Mouse (Mus musculus) liver, embryonic 16.5 days (tissue): ENCODE results near the gene Tmco4. TPM values are rescaled to one million over a fixed set of nuclear protein-coding genes. Genes with fewer than 3 reads are reported as not detected.
A peak's percentile ranks its signal among the peaks of the same experiment; 100 is the strongest.

Experiments
- ATAC-seq: fragments of 200-750 bp; cut with Nextera tagmentation; 2 replicates; pipeline ENCODE4 v1.8.0; 2017; ENCODE audit warnings: low read depth, mild to moderate bottlenecking, moderate number of reproducible peaks, moderate library complexity
- H3K27ac ChIP-seq: fragments of 300-500 bp; sonication (generic); 2 replicates; pipeline ENCODE4 v1.5.1; 2014; ENCODE audit warnings: mild to moderate bottlenecking, low read length
- H3K27me3 ChIP-seq: fragments of 300-500 bp; sonication (generic); 2 replicates; pipeline ENCODE4 v1.6.1; 2014; ENCODE audit warnings: low read depth, low read length, mixed read lengths; ENCODE audit not compliant: control insufficient read depth, insufficient read depth
- H3K36me3 ChIP-seq: fragments of 300-500 bp; sonication (generic); 2 replicates; pipeline ENCODE4 v1.6.1; 2014; ENCODE audit warnings: mild to moderate bottlenecking; ENCODE audit not compliant: control insufficient read depth, insufficient read depth
- H3K4me1 ChIP-seq: fragments of 300-500 bp; sonication (generic); 2 replicates; pipeline ENCODE4 v1.6.1; 2014; ENCODE audit warnings: low read depth, low read length, mixed read lengths; ENCODE audit not compliant: control insufficient read depth
- H3K4me2 ChIP-seq: fragments of 300-500 bp; sonication (generic); 2 replicates; pipeline ENCODE4 v1.6.1; 2014; ENCODE audit warnings: low read depth, low read length, mixed read lengths
- H3K4me3 ChIP-seq: fragments of 300-500 bp; sonication (generic); 2 replicates; pipeline ENCODE4 v1.5.1; 2014; ENCODE audit warnings: low read depth, mild to moderate bottlenecking, low read length
- H3K9ac ChIP-seq: fragments of 300-500 bp; sonication (generic); 2 replicates; pipeline ENCODE4 v1.6.1; 2014; ENCODE audit warnings: low read depth, low read length
- H3K9me3 ChIP-seq: fragments of 300-500 bp; sonication (generic); replicated peaks from 2 replicates; pipeline ENCODE4 v1.6.1; 2016; ENCODE audit warnings: low read length; ENCODE audit not compliant: control insufficient read depth
- WGBS: fragments of 180-500 bp; shearing (Covaris S2); extraction: QIAGEN DNeasy Blood & Tissue Kit; methylation state at CpG from one replicate; pipeline ENCODE4 v1.1.7; 2014; ENCODE audit not compliant: insufficient replicate concordance; 5-methylcytosine and 5-hydroxymethylcytosine counted together
- polyA plus RNA-seq: library from polyadenylated mRNA; unstranded; fragments of >200 nt; fragmentation: Nextera tagmentation; extraction: Ambion mirVana; gene quantifications from 2 replicates; pipeline ENCODE4 v1.2.1, GENCODE M21; 2015

Tmco4 gene
- polyA plus RNA-seq, 1 experiment from 2014 or later = 4.0 TPM

- Histone ChIP-seq H3K36me3 (no peaks in the 10 kb centered on the region), H3K9me3 (no peaks in the 10 kb centered on the region), H3K9ac (no peak overlapping the region), H3K4me1 (no peaks in the 10 kb centered on the region), H3K4me2 (no peak overlapping the region), H3K27me3 (peaks cover 11% of the 10 kb centered on the region), H3K27ac (no peak overlapping the region), H3K4me3 (no peak overlapping the region)
- ATAC-seq = no peak
- 40% methylated on average over 12 of the region's 12 CpGs for WGBS
Observed at GRCm38 (mm10) chr4:139082790-139083564, 110.3 kb downstream of the Tmco4 start.

DNA sequence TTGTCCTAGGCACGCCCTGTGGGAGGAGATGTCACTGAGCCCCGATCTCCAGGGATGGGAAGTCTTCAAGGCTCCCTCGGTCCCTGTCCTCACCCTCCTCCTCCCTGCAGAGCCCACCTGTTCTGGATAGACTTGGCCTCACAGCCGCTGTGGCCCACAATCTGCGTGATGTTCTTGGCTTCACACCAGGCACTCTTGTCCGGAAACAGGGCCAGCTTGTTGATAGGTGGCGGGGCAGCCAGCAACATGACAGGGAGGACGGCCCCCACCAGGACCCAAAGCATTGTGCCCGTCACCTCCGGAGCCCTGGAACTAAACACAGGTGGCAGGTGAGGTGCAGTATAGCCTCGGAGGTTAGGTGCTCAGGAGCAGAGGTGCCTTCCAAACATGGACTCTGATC lies 112.6 kb downstream of the Tmco4 start:
- Histone ChIP-seq H3K9ac (no peak overlapping the region), H3K36me3 (no peaks in the 10 kb centered on the region), H3K4me1 (no peaks in the 10 kb centered on the region), H3K4me3 (no peak overlapping the region), H3K27ac (no peak overlapping the region), H3K27me3 (peaks cover 18% of the 10 kb centered on the region), H3K9me3 (no peaks in the 10 kb centered on the region), H3K4me2 (no peak overlapping the region)
- WGBS = 57% methylated on average over 11 of the region's 11 CpGs
- ATAC-seq = no peak

- no peaks in the 10 kb centered on the region for H3K4me1 ChIP-seq
- WGBS = 13% methylated on average over 5 of the region's 5 CpGs
- peaks cover 24% of the 10 kb centered on the region for H3K27me3 ChIP-seq
- H3K4me2 ChIP-seq = no peak overlapping the region
- H3K36me3 ChIP-seq = no peaks in the 10 kb centered on the region
- H3K9ac ChIP-seq = no peak overlapping the region
- H3K4me3 ChIP-seq = no peak overlapping the region
- no peak for ATAC-seq
- no peak overlapping the region for H3K27ac ChIP-seq
- no peaks in the 10 kb centered on the region for H3K9me3 ChIP-seq
Observed at GRCm38 (mm10) chr4:139086037-139086436, 113.3 kb downstream of the Tmco4 start.

- ATAC-seq = no peak
- Histone ChIP-seq H3K4me3 (no peak overlapping the region), H3K4me1 (no peaks in the 10 kb centered on the region), H3K4me2 (no peak overlapping the region), H3K36me3 (no peaks in the 10 kb centered on the region), H3K9ac (no peak overlapping the region), H3K27me3 (peaks cover 34% of the 10 kb centered on the region), H3K27ac (no peak overlapping the region), H3K9me3 (no peaks in the 10 kb centered on the region)
- 44% methylated on average over 4 of the region's 4 CpGs for WGBS
Observed at GRCm38 (mm10) chr4:139086984-139087383, 114.3 kb downstream of the Tmco4 start.

DNA sequence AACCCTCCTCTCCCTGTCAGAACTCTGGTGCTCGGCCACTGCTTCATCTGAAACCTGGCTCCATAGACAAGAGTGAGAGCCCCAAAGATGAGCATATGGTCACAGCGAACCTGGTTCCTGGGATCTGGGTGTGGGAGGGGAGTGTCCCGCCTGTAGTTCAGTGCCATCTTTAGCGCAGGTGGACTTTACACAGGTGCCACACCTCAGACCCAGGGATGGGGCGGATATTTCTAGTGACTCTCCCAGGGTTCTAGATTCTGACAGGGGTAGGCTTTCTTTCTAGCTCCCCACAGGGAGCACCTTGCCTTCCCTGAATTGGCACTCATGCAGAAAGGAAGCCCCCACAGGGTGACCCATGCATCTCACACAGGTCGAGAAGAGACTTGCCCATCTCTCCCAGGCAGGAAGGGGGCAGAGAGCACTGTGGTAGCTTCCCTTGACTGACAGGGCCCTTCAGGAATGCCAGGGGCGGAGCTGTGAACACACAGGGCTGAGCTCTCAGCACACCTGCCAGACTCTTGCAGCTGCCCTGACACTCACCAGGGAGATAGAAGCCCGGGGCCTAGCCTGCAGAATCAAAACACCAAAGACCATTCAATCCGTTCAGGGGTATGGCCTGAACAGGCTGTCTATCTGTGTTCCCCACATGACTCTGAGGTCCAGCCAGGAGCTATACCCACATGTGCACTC lies 116.4 kb downstream of the Tmco4 start:
- H3K27me3 ChIP-seq = peaks cover 55% of the 10 kb centered on the region
- H3K4me1 ChIP-seq = no peaks in the 10 kb centered on the region
- WGBS = 48% methylated on average over 9 of the region's 9 CpGs

DNA sequence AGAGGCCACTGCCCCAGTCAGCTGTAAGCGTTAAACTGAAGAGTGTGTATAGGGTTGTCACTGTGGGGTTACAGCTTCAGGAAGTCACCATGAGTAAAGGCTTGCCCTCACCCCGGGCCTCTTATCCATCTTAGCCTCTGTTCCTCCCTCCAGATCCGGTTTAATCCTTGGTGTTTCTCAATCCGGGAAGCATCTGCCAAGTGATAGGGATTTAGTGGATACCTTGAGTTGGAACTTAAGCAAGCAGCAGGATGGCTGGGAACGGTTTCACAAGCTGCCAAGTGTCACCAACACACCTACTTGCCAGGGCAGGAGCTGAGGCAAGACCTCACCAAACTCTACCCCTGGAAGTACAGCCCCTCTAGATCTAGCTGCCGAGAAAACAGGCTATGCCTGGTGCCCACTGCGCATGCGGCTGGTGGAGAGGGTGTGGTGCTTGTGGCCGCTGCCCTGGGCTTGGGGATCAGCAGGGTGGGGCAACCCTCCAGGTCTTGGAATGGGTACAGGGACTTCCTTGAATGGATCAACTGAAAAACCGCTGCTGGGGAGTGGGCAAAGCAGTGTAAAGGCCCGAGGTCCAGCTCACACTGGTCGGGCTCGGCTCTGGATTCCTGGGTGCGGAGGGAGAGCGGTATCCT lies 117.7 kb downstream of the Tmco4 start:
- Histone ChIP-seq H3K4me3 (no peak overlapping the region), H3K9ac (no peak overlapping the region), H3K4me1 (no peaks in the 10 kb centered on the region), H3K9me3 (no peaks in the 10 kb centered on the region), H3K27me3 (peaks cover 51% of the 10 kb centered on the region), H3K27ac (no peak overlapping the region), H3K4me2 (no peak overlapping the region), H3K36me3 (no peaks in the 10 kb centered on the region)
- no peak for ATAC-seq
- 52% methylated on average over 15 of the region's 15 CpGs for WGBS

More for the DNA sequence above, 116.4 kb downstream of the Tmco4 start:
- Histone ChIP-seq H3K9ac (no peak overlapping the region), H3K36me3 (no peaks in the 10 kb centered on the region), H3K9me3 (no peaks in the 10 kb centered on the region), H3K4me3 (no peak overlapping the region), H3K27ac (no peak overlapping the region), H3K4me2 (no peak overlapping the region)
- ATAC-seq = no peak

DNA sequence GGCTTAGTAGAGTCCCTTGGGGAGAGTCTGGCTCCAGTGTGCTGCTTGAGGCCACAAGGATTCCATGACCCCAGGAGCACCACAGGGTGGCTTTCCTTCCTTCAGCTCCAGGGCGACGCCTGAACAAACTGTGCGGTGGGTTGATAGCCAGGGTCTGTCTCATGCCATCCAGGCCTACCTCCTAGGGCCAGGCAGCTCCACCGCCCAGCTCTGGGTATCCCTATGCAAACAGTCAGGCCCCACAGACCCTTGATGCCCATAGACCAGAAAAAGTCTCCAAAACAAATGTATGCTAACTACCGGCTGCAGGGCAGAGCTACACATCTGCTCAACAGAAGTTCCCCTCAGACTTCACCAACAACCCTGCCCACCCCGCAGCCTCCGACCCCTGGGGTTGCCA lies 118.4 kb downstream of the Tmco4 start:
- Histone ChIP-seq H3K4me1 (no peaks in the 10 kb centered on the region), H3K9me3 (no peaks in the 10 kb centered on the region), H3K36me3 (no peaks in the 10 kb centered on the region), H3K27ac (no peak overlapping the region), H3K4me2 (no peak overlapping the region), H3K9ac (no peak overlapping the region), H3K27me3 (peaks cover 51% of the 10 kb centered on the region), H3K4me3 (no peak overlapping the region)
- 46% methylated on average over 7 of the region's 7 CpGs for WGBS
- ATAC-seq = no peak

- Histone ChIP-seq H3K4me3 (peak overlapping the region; percentile 55), H3K9ac (no peak overlapping the region), H3K27ac (no peak overlapping the region)
Observed at GRCm38 (mm10) chr4:139091478-139092355, 119.0 kb downstream of the Tmco4 start.

More at GRCm38 (mm10) chr4:139091478-139092355, 119.0 kb downstream of the Tmco4 start:
- 9% methylated on average over 28 of the region's 28 CpGs for WGBS
- peaks cover 51% of the 10 kb centered on the region for H3K27me3 ChIP-seq
- H3K4me2 ChIP-seq = peak overlapping the region; percentile 69
- H3K4me1 ChIP-seq = no peaks in the 10 kb centered on the region
- H3K9me3 ChIP-seq = no peaks in the 10 kb centered on the region
- no peak for ATAC-seq
- no peaks in the 10 kb centered on the region for H3K36me3 ChIP-seq
